Mouse (Mus musculus): ENCODE data around the gene Primpol. TPM values are rescaled to one million over a fixed set of nuclear protein-coding genes. Genes with fewer than 3 reads are reported as not detected.
A peak's percentile ranks its signal among the peaks of the same experiment; 100 is the strongest.

Primpol gene
- 7.1 and 8.6 TPM in 2 replicates for polyA plus RNA-seq (2015; fragmentation: Nextera tagmentation; extraction: Ambion mirVana)

DNA sequence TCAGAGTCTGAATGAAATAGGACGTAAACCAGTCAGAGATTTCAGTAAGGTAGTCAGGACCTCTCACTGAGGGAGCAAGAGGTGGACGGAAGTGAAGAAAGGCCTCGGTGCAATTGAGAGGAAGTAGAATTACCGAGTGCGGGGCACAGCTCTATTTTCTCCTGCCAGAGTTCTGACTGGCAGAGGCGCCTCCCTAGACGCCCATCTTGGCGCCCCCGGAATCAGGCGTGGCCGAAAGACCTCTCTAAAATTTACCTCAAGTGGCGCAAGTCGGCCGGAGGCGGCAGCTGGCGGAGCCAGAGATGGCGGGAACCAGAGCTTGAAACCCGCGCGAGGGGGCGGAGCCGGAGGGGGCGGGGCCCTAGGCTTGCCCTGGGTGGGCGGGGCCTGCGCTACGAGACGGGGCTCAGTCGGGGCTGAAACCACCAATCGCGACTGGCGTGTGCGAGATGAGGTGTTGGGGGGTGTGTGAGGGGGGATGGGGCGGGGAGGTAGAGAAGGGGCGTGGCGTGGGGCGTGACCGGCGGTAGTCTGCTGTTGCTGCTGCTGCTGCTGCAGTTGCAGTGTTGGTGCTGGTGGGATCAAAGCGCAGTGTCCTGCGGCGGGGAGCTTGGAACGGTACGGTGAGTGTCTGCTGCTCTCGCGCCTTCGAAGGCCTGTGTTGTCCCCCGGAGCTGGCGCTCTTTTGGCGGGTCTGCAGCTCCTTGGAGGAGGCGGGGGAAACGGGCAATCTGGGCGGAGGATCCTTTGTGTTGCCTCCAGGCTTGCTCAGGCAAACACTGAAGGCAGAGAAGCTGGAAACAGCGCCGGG, at the start of gene Primpol, which contains the start of gene Casp3:
Gene Primpol, minus strand, starts transcription at position 334 of the 811 bp plus-strand sequence.
Gene Casp3, plus strand, starts transcription at position 413 of the 811 bp plus-strand sequence.
- Histone ChIP-seq H3K36me3 (ENCODE audit: control insufficient read depth, insufficient read depth, low read length) (no peaks in the 10 kb centered on the region), H3K9ac (ENCODE audit: low read depth, low read length) (peak within 1 kb of the TSS; percentile 94), H3K9me3 (replicated peaks; ENCODE audit: control insufficient read depth, low read length, poor library complexity, severe bottlenecking) (no peaks in the 10 kb centered on the region), H3K27me3 (ENCODE audit: control insufficient read depth, insufficient read depth, low read depth, low read length) (no peaks in the 10 kb centered on the region), H3K4me2 (ENCODE audit: low read length) (peak within 1 kb of the TSS; percentile 70), H3K27ac (ENCODE audit: low read length) (peak within 1 kb of the TSS; percentile 95), H3K4me1 (ENCODE audit: control insufficient read depth, insufficient read depth, low read length) (peaks cover 22% of the 10 kb centered on the region), H3K4me3 (ENCODE audit: low read depth, low read length) (peak within 1 kb of the TSS; percentile 91)
- ATAC-seq, result peak; percentile 98
- under 1% methylated on average over 54 of the region's 54 CpGs for WGBS

DNA sequence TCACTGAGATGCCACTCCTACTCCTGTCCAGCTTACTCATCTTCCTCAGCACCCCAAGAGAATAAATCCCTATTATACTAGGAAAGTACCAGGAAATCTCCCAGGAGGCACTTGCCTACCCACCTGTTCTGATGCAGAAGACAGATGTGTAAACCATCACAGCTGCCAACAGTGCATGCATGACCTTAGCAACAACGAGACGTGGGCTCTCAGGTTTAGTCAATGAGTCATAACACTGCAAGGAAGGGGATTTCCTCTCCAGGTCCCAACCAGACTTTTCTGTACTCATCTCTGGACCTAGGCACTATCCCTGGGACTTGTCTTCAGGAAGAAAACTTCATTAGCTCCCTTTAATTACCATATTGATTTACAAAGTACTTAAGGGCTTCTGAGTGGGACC, 38.9 kb upstream of the Primpol start:
- ATAC-seq, result no peak
- Histone ChIP-seq H3K27ac (ENCODE audit: low read length) (no peak overlapping the region), H3K27me3 (ENCODE audit: control insufficient read depth, insufficient read depth, low read depth, low read length) (no peaks in the 10 kb centered on the region), H3K4me3 (ENCODE audit: low read depth, low read length) (no peak overlapping the region), H3K9ac (ENCODE audit: low read depth, low read length) (no peak overlapping the region), H3K36me3 (ENCODE audit: control insufficient read depth, insufficient read depth, low read length) (no peaks in the 10 kb centered on the region), H3K4me1 (ENCODE audit: control insufficient read depth, insufficient read depth, low read length) (no peaks in the 10 kb centered on the region), H3K9me3 (replicated peaks; ENCODE audit: control insufficient read depth, low read length, poor library complexity, severe bottlenecking) (no peaks in the 10 kb centered on the region), H3K4me2 (ENCODE audit: low read length) (no peak overlapping the region)
- 88% methylated on average over 2 of the region's 2 CpGs for WGBS

DNA sequence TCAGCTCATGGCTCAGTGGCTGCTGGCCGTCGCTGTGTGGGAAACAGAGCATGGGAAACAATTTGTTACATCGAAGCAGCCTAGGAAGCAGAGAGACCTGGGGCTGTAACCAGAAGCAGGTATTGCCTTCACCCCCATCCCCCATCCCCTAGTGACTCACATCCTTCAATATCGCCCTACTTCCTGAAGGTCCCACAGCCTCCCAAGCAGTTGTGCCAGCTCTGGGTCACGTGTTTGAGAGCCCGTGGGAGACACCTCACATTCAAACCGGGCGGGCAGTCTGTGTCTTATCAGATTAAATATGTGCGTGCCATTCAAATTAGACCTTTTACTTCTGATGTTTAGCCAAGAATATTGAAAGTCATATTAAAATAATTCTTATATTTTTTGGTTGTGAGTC, 34.9 kb upstream of the Primpol start:
- H3K9ac ChIP-seq (ENCODE audit: low read depth, low read length), result no peak overlapping the region
- no peaks in the 10 kb centered on the region for H3K9me3 ChIP-seq (replicated peaks; ENCODE audit: control insufficient read depth, low read length, poor library complexity, severe bottlenecking)
- H3K4me1 ChIP-seq (ENCODE audit: control insufficient read depth, insufficient read depth, low read length), result no peaks in the 10 kb centered on the region
- no peak overlapping the region for H3K4me3 ChIP-seq (ENCODE audit: low read depth, low read length)
- H3K27me3 ChIP-seq (ENCODE audit: control insufficient read depth, insufficient read depth, low read depth, low read length), result no peaks in the 10 kb centered on the region
- 76% methylated on average over 9 of the region's 9 CpGs for WGBS
- H3K27ac ChIP-seq (ENCODE audit: low read length), result no peak overlapping the region
- H3K36me3 ChIP-seq (ENCODE audit: control insufficient read depth, insufficient read depth, low read length), result no peaks in the 10 kb centered on the region
- 0 out of 2 replicates have a peak, but pooled peaks have one; percentile 39 for ATAC-seq
- no peak overlapping the region for H3K4me2 ChIP-seq (ENCODE audit: low read length)

DNA sequence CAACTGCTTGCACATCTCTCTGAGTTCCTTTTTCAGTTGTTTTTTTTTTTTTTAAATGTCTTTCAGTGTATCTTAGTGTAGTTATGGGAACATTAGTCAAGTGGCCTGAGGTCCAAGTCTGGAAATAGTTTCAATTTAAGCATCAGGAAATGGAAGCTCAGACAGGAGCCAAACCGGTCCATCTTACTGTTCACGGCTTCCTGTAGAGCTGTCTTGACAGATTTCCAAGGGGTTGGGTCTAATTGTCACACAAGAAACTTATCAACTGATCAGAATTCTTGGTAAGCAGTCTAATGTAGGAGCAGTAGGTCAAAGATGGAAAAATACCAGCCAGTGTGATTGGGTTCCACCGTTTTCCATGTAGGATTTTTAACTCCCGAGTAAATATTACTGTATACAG, 31.4 kb upstream of the Primpol start:
- 92% methylated on average over 4 of the region's 4 CpGs for WGBS
- no peak for ATAC-seq
- no peak overlapping the region for H3K27ac ChIP-seq (ENCODE audit: low read length)

DNA sequence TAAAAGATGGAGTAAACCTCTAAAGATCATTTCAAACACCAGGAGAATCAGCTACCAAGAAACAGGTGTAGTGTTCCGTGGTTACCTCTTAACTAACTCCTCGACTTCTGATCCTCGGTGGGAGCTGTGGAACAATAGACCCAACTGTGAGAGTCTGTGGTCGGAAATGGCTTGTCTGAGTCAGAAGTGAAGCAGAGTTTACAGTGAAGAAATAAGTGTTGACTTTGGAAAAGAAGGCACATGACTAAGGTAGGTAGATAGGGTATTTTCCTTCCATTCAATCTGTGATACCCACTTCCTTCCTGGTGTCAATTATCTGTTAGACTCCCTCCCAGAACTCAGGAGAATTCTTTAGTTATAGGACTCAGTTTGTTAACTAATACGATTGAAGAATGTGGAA, 24.3 kb upstream of the Primpol start:
- no peak overlapping the region for H3K4me2 ChIP-seq (ENCODE audit: low read length)
- H3K36me3 ChIP-seq (ENCODE audit: control insufficient read depth, insufficient read depth, low read length), result peaks cover 18% of the 10 kb centered on the region
- no peak overlapping the region for H3K9ac ChIP-seq (ENCODE audit: low read depth, low read length)
- H3K27ac ChIP-seq (ENCODE audit: low read length), result no peak overlapping the region
- H3K4me1 ChIP-seq (ENCODE audit: control insufficient read depth, insufficient read depth, low read length), result no peaks in the 10 kb centered on the region
- no peak overlapping the region for H3K4me3 ChIP-seq (ENCODE audit: low read depth, low read length)
- ATAC-seq, result no peak
- no peaks in the 10 kb centered on the region for H3K27me3 ChIP-seq (ENCODE audit: control insufficient read depth, insufficient read depth, low read depth, low read length)
- 93% methylated on average over 5 of the region's 5 CpGs for WGBS
- no peaks in the 10 kb centered on the region for H3K9me3 ChIP-seq (replicated peaks; ENCODE audit: control insufficient read depth, low read length, poor library complexity, severe bottlenecking)

More for the DNA sequence above, 31.4 kb upstream of the Primpol start:
- H3K9me3 ChIP-seq (replicated peaks; ENCODE audit: control insufficient read depth, low read length, poor library complexity, severe bottlenecking), result no peaks in the 10 kb centered on the region
- H3K4me2 ChIP-seq (ENCODE audit: low read length), result no peak overlapping the region
- H3K27me3 ChIP-seq (ENCODE audit: control insufficient read depth, insufficient read depth, low read depth, low read length), result no peaks in the 10 kb centered on the region
- no peaks in the 10 kb centered on the region for H3K4me1 ChIP-seq (ENCODE audit: control insufficient read depth, insufficient read depth, low read length)
- H3K9ac ChIP-seq (ENCODE audit: low read depth, low read length), result no peak overlapping the region
- no peaks in the 10 kb centered on the region for H3K36me3 ChIP-seq (ENCODE audit: control insufficient read depth, insufficient read depth, low read length)
- H3K4me3 ChIP-seq (ENCODE audit: low read depth, low read length), result no peak overlapping the region

DNA sequence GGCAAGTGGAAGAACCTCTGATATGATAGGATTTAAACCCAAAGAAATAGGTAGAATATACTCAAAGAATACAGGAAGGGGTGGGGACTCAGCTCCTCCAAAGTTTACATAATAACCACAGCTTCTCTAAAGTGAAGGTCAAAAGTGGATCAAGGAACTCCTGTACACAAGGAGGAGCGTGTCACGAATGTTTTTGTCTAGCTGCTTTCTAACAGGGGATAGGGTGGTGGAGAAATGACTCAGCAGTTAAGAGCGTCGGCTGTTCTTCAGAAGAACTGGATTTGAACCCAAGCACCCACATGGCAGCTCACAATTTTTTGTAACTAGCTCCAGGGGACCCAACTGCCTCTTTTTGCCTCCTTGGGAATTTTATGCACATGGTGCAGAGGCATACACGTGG, 22.8 kb upstream of the Primpol start:
- no peak overlapping the region for H3K9ac ChIP-seq (ENCODE audit: low read depth, low read length)
- no peak overlapping the region for H3K4me3 ChIP-seq (ENCODE audit: low read depth, low read length)
- peaks cover 32% of the 10 kb centered on the region for H3K36me3 ChIP-seq (ENCODE audit: control insufficient read depth, insufficient read depth, low read length)
- no peaks in the 10 kb centered on the region for H3K4me1 ChIP-seq (ENCODE audit: control insufficient read depth, insufficient read depth, low read length)
- H3K27me3 ChIP-seq (ENCODE audit: control insufficient read depth, insufficient read depth, low read depth, low read length), result no peaks in the 10 kb centered on the region
- H3K9me3 ChIP-seq (replicated peaks; ENCODE audit: control insufficient read depth, low read length, poor library complexity, severe bottlenecking), result no peaks in the 10 kb centered on the region
- ATAC-seq, result no peak
- H3K27ac ChIP-seq (ENCODE audit: low read length), result no peak overlapping the region
- WGBS, result 90% methylated on average over 5 of the region's 5 CpGs
- no peak overlapping the region for H3K4me2 ChIP-seq (ENCODE audit: low read length)

DNA sequence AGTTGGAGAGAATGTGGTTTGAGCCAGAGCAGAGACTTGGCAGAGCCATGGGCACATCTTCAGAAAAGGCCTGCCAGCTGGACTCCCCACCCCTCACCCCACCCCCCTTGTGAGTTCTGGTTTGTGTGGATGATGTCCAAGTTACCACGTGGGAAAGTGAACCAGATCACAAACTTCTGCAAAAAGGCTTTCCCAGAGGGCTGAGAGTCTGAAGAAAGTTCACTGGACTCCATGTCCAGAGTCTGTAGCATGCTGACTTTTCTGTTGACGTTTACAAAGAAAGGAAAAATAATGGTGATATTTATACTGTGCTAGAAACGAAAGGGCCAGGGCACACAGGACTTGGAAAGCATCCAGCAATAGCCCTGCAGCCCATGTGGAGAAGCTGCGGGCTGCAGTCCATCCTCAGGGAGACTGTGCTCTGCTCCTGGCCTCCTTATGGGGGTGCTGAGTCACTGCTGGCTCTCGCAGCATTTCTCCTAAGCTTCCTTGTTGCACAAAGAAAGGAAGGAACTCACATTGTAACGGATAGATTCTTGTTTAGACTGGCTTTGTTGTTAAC, 22.1 kb upstream of the Primpol start:
- peak; percentile 67; the same call in 1 of the 2 replicates for ATAC-seq
- no peak overlapping the region for H3K9ac ChIP-seq (ENCODE audit: low read depth, low read length)
- H3K36me3 ChIP-seq (ENCODE audit: control insufficient read depth, insufficient read depth, low read length), result peaks cover 38% of the 10 kb centered on the region
- H3K27ac ChIP-seq (ENCODE audit: low read length), result 0 out of 2 replicates have a peak overlapping the region, but pooled peaks have one; percentile 41
- H3K9me3 ChIP-seq (replicated peaks; ENCODE audit: control insufficient read depth, low read length, poor library complexity, severe bottlenecking), result no peaks in the 10 kb centered on the region
- no peak overlapping the region for H3K4me3 ChIP-seq (ENCODE audit: low read depth, low read length)
- no peaks in the 10 kb centered on the region for H3K27me3 ChIP-seq (ENCODE audit: control insufficient read depth, insufficient read depth, low read depth, low read length)
- no peaks in the 10 kb centered on the region for H3K4me1 ChIP-seq (ENCODE audit: control insufficient read depth, insufficient read depth, low read length)
- 55% methylated on average over 6 of the region's 6 CpGs for WGBS
- H3K4me2 ChIP-seq (ENCODE audit: low read length), result no peak overlapping the region

DNA sequence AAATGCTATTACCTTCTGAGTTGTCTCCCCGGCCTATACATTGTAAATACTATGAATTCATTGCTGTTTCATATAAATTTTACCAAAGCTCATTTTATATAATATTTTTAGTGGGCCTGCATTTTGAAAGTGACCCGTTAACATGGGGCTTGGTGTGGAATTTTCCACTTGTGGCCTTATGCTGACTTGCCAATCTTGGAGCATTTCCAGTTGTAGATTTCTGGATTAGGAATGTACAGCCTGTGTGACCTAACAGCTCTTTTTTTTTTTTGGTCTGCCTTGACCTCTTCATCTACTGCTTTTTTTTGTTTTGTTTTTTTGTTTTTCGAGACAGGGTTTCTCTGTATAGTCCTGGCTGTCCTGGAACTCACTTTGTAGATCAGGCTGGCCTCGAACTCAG, 13.9 kb upstream of the Primpol start:
- peaks cover 38% of the 10 kb centered on the region for H3K36me3 ChIP-seq (ENCODE audit: control insufficient read depth, insufficient read depth, low read length)
- no peak overlapping the region for H3K9ac ChIP-seq (ENCODE audit: low read depth, low read length)
- ATAC-seq, result no peak
- no peaks in the 10 kb centered on the region for H3K27me3 ChIP-seq (ENCODE audit: control insufficient read depth, insufficient read depth, low read depth, low read length)
- H3K4me2 ChIP-seq (ENCODE audit: low read length), result no peak overlapping the region
- H3K4me3 ChIP-seq (ENCODE audit: low read depth, low read length), result no peak overlapping the region
- H3K27ac ChIP-seq (ENCODE audit: low read length), result no peak overlapping the region
- H3K9me3 ChIP-seq (replicated peaks; ENCODE audit: control insufficient read depth, low read length, poor library complexity, severe bottlenecking), result no peaks in the 10 kb centered on the region
- H3K4me1 ChIP-seq (ENCODE audit: control insufficient read depth, insufficient read depth, low read length), result no peaks in the 10 kb centered on the region
- WGBS, result 93% methylated on average over 4 of the region's 4 CpGs

DNA sequence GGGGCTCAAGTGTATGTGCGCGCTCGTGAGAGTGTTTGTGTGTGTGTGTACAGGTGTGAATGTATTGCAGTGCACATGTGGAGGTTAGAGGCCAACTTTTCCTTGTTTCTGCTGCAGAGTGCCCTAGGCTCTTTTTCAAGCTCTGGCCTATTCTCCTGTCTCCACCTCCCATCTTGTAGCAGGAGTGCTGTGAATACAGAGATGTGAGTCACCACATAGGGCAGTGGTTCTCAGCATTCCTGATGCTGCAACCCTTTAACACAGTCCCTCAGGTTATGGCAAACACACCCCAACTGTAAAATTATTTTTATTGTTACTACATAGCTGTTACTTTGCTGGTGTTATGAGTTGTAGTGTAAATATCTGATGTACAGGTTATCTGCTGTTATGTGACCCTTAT, 13.4 kb upstream of the Primpol start:
- no peak overlapping the region for H3K9ac ChIP-seq (ENCODE audit: low read depth, low read length)
- H3K36me3 ChIP-seq (ENCODE audit: control insufficient read depth, insufficient read depth, low read length), result peaks cover 33% of the 10 kb centered on the region

More for the DNA sequence above, 13.4 kb upstream of the Primpol start:
- no peaks in the 10 kb centered on the region for H3K9me3 ChIP-seq (replicated peaks; ENCODE audit: control insufficient read depth, low read length, poor library complexity, severe bottlenecking)
- no peaks in the 10 kb centered on the region for H3K27me3 ChIP-seq (ENCODE audit: control insufficient read depth, insufficient read depth, low read depth, low read length)
- no peak for ATAC-seq
- H3K4me3 ChIP-seq (ENCODE audit: low read depth, low read length), result no peak overlapping the region
- 95% methylated on average over 3 of the region's 3 CpGs for WGBS
- no peaks in the 10 kb centered on the region for H3K4me1 ChIP-seq (ENCODE audit: control insufficient read depth, insufficient read depth, low read length)
- H3K27ac ChIP-seq (ENCODE audit: low read length), result no peak overlapping the region
- no peak overlapping the region for H3K4me2 ChIP-seq (ENCODE audit: low read length)
